Mouse (Mus musculus): Measurements from ENCODE around the gene Tnfsf9. TPM values are rescaled to one million over a fixed set of nuclear protein-coding genes. Genes with fewer than 3 reads are reported as not detected.

Gene Tnfsf9
- polyA plus RNA-seq, 1 experiment from 2014 or later: 9.9 TPM

DNA sequence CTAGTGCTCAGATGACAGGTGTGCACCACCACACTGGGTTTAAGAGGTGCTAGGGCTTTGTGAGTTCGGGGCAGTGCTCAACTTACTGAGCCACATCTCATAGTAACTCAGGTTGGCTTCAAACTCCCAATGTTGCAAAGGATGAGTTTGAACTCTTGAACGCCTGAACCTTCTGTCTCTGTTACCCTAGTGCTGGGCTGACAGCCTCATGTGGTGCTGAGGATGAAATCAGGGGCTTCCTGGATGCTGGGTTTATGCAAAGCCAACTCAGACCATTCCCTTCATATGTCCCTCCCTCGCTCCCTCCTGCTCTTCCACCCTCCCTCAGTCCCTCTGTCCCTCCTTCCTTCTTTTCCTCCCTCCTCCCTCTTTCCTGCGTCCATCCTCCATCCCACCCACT is 43.2 kb downstream of the Tnfsf9 start:
- H3K4me1 ChIP-seq (ENCODE audit: insufficient read depth, low read length): peaks cover 2% of the 10 kb centered on the region; the same call in 1 of the 2 replicates
- H3K4me2 ChIP-seq (replicated peaks; ENCODE audit: low read depth, low read length): no peak overlapping the region
- peaks cover 37% of the 10 kb centered on the region for H3K27me3 ChIP-seq (ENCODE audit: insufficient read depth, low read length)
- H3K27ac ChIP-seq (ENCODE audit: low read length): no peak overlapping the region
- WGBS: 72% methylated on average over 4 of the region's 4 CpGs
- no peak for ATAC-seq (ENCODE audit: low FRiP score, low TSS enrichment)
- no peak overlapping the region for H3K4me3 ChIP-seq (ENCODE audit: low read length)
- no peak overlapping the region for H3K9ac ChIP-seq (replicated peaks; ENCODE audit: low read length)
- no peaks in the 10 kb centered on the region for H3K9me3 ChIP-seq (ENCODE audit: low read length)
- no peaks in the 10 kb centered on the region for H3K36me3 ChIP-seq (ENCODE audit: insufficient read depth, low read length)

DNA sequence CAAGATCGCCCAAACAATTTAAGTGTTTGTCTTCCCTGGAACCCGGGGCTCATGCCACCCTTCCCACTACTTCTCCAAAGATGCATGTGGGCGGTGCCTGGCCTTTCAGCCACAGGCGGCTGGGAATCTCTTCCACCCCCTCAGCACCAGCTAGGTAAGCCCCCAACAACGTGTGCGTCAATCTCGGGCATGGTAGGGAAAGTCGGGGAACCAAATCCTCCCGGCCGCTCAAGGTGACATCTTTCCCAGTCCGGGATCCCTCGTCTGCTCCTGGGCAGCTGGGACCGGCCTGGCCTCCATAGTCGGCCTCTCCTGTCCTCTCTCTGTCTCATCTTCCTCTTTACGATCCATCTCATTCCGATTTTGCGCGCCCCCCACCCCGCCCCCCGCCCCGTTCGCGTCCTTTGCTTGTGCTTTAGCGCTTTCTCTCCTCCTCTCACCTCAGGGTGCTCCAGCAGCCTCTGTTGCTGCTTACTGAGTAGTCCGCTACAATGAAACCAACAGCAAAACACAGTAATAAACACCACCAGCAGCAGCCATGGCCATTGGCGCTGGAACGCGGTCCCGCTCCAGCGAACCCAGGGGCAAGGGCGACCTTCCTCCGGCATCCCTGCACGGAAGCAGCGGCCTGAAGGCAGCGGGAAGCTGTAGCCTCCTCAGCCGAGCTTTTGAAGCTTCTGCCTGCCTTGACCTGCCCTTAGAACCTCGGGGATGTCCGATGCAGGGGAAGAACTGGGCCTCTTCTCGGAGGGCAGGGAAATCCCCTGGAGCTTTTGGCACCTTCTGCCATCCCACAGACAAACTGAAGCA is 44.1 kb downstream of the Tnfsf9 start, which contains the start of gene Cd70:
Gene Cd70, minus strand, starts transcription at position 784 of the 810 bp plus-strand sequence.
- no peak within 1 kb of the TSS for H3K27ac ChIP-seq (ENCODE audit: low read length)
- H3K36me3 ChIP-seq (ENCODE audit: insufficient read depth, low read length): no peaks in the 10 kb centered on the region
- WGBS: 2% methylated on average over 39 of the region's 39 CpGs
- H3K4me1 ChIP-seq (ENCODE audit: insufficient read depth, low read length): peaks cover 2% of the 10 kb centered on the region; the same call in 1 of the 2 replicates
- peak; percentile 57; the same call in 1 of the 2 replicates for ATAC-seq (ENCODE audit: low FRiP score, low TSS enrichment)
- peak within 1 kb of the TSS; percentile 44 for H3K9ac ChIP-seq (replicated peaks; ENCODE audit: low read length)
- H3K9me3 ChIP-seq (ENCODE audit: low read length): no peaks in the 10 kb centered on the region
- peaks cover 37% of the 10 kb centered on the region for H3K27me3 ChIP-seq (ENCODE audit: insufficient read depth, low read length)
- H3K4me3 ChIP-seq (ENCODE audit: low read length): peak within 1 kb of the TSS; percentile 39
- H3K4me2 ChIP-seq (replicated peaks; ENCODE audit: low read depth, low read length): peak within 1 kb of the TSS; percentile 63

DNA sequence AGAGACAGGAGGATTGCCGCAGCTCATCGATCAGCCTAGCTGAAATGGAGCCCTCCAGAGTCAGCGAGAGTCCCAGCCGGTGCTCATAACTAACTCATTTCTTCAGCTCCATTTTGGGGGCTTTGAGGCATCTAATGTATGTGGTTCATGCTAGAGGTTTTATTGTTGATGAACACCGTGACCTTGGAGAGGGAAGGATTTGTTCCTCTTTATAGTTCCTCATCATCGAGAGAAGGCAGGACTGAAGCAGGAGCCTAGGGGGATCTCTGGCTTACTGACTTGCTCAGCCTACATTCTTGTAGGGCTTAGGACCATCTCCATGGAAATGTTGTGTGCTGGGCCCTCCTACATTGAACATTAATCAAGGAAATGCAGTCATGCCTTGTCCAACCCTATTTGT is 47.9 kb downstream of the Tnfsf9 start:
- H3K4me1 ChIP-seq (ENCODE audit: insufficient read depth, low read length): peaks cover 2% of the 10 kb centered on the region; the same call in 1 of the 2 replicates
- no peak overlapping the region for H3K4me2 ChIP-seq (replicated peaks; ENCODE audit: low read depth, low read length)
- no peak for ATAC-seq (ENCODE audit: low FRiP score, low TSS enrichment)
- 86% methylated on average over 6 of the region's 6 CpGs for WGBS
- H3K9ac ChIP-seq (replicated peaks; ENCODE audit: low read length): no peak overlapping the region
- H3K9me3 ChIP-seq (ENCODE audit: low read length): no peaks in the 10 kb centered on the region
- H3K36me3 ChIP-seq (ENCODE audit: insufficient read depth, low read length): no peaks in the 10 kb centered on the region
- no peak overlapping the region for H3K27ac ChIP-seq (ENCODE audit: low read length)
- peaks cover 24% of the 10 kb centered on the region for H3K27me3 ChIP-seq (ENCODE audit: insufficient read depth, low read length)
- no peak overlapping the region for H3K4me3 ChIP-seq (ENCODE audit: low read length)

DNA sequence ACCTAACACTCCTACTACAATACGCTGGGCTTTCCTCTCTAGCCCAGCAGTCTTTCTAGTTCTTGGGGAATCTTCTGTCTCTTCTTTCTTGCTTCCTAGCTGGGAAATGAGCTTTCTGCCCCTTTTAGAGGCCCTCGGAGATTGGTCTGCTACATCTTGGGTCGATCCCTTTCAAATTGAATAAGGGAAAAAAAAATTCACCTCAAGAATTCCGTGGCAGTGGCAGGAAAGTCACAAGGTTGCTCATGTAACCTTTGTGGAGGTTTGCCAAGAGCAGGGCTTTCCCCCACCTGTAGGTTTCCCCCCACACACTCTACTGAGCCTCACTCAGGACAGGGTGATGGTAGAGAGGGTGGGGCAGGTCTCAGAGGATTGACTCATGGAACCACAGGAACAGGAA is 48.7 kb downstream of the Tnfsf9 start:
- Histone ChIP-seq H3K4me2 (replicated peaks; ENCODE audit: low read depth, low read length) (no peak overlapping the region), H3K9me3 (ENCODE audit: low read length) (no peaks in the 10 kb centered on the region), H3K27me3 (ENCODE audit: insufficient read depth, low read length) (peaks cover 16% of the 10 kb centered on the region), H3K4me3 (ENCODE audit: low read length) (no peak overlapping the region), H3K4me1 (ENCODE audit: insufficient read depth, low read length) (peaks cover 2% of the 10 kb centered on the region; the same call in 1 of the 2 replicates), H3K27ac (ENCODE audit: low read length) (no peak overlapping the region), H3K36me3 (ENCODE audit: insufficient read depth, low read length) (no peaks in the 10 kb centered on the region), H3K9ac (replicated peaks; ENCODE audit: low read length) (no peak overlapping the region)
- 86% methylated on average over 4 of the region's 4 CpGs for WGBS
- no peak for ATAC-seq (ENCODE audit: low FRiP score, low TSS enrichment)

Other genes starting within 250 kb of the Tnfsf9 start
- not detected in 2 replicates for gene Acsbg2, start 230.9 kb upstream of the Tnfsf9 start, polyA plus RNA-seq (2015; fragmentation: Nextera tagmentation; extraction: Ambion mirVana)
- gene 1700061G19Rik, start 229.8 kb upstream of the Tnfsf9 start, polyA plus RNA-seq (2015; fragmentation: Nextera tagmentation; extraction: Ambion mirVana): 0.24 and 0.58 TPM in 2 replicates
- gene Mllt1, start 169.9 kb upstream of the Tnfsf9 start, polyA plus RNA-seq (2015; fragmentation: Nextera tagmentation; extraction: Ambion mirVana): 43.9 and 53.1 TPM in 2 replicates
- not detected in 2 replicates for gene Acer1, start 123.2 kb upstream of the Tnfsf9 start, polyA plus RNA-seq (2015; fragmentation: Nextera tagmentation; extraction: Ambion mirVana)
- 175 and 178 TPM in 2 replicates for gene Clpp, start 115.0 kb upstream of the Tnfsf9 start, polyA plus RNA-seq (2015; fragmentation: Nextera tagmentation; extraction: Ambion mirVana)
- 57.4 and 58.0 TPM in 2 replicates for gene Alkbh7, start 108.0 kb upstream of the Tnfsf9 start, polyA plus RNA-seq (2015; fragmentation: Nextera tagmentation; extraction: Ambion mirVana)
- gene Pspn, start 105.3 kb upstream of the Tnfsf9 start, polyA plus RNA-seq (2015; fragmentation: Nextera tagmentation; extraction: Ambion mirVana): 0.64 TPM in 1 of 2 replicates, not detected in the other
- gene Gtf2f1, start 94.0 kb upstream of the Tnfsf9 start, polyA plus RNA-seq (2015; fragmentation: Nextera tagmentation; extraction: Ambion mirVana): 71.4 and 74.0 TPM in 2 replicates
- 0.78 and 0.80 TPM in 2 replicates for gene Gm17949, start 93.9 kb upstream of the Tnfsf9 start, polyA plus RNA-seq (2015; fragmentation: Nextera tagmentation; extraction: Ambion mirVana)
- 25.6 and 27.9 TPM in 2 replicates for gene Khsrp, start 73.8 kb upstream of the Tnfsf9 start, polyA plus RNA-seq (2015; fragmentation: Nextera tagmentation; extraction: Ambion mirVana)
- not detected in 2 replicates for gene Slc25a41, start 63.7 kb upstream of the Tnfsf9 start, polyA plus RNA-seq (2015; fragmentation: Nextera tagmentation; extraction: Ambion mirVana)
- 61.8 and 69.1 TPM in 2 replicates for gene Crb3, start 46.2 kb upstream of the Tnfsf9 start, polyA plus RNA-seq (2015; fragmentation: Nextera tagmentation; extraction: Ambion mirVana)
- 11.2 and 14.0 TPM in 2 replicates for gene Slc25a23, start 45.5 kb upstream of the Tnfsf9 start, polyA plus RNA-seq (2015; fragmentation: Nextera tagmentation; extraction: Ambion mirVana)
- 5.6 and 6.8 TPM in 2 replicates for gene Dennd1c, start 26.8 kb upstream of the Tnfsf9 start, polyA plus RNA-seq (2015; fragmentation: Nextera tagmentation; extraction: Ambion mirVana)
- gene Tubb4a, start 17.5 kb upstream of the Tnfsf9 start, polyA plus RNA-seq (2015; fragmentation: Nextera tagmentation; extraction: Ambion mirVana): 25.2 and 31.8 TPM in 2 replicates
- not detected in 2 replicates for gene Cd70, start 44.5 kb downstream of the Tnfsf9 start, polyA plus RNA-seq (2015; fragmentation: Nextera tagmentation; extraction: Ambion mirVana)
- 0.09 and 0.19 TPM in 2 replicates for gene Tnfsf14, start 88.9 kb downstream of the Tnfsf9 start, polyA plus RNA-seq (2015; fragmentation: Nextera tagmentation; extraction: Ambion mirVana)
- gene C3, start 122.8 kb downstream of the Tnfsf9 start, polyA plus RNA-seq (2015; fragmentation: Nextera tagmentation; extraction: Ambion mirVana): 1.1 and 2.4 TPM in 2 replicates
- 39.0 and 42.8 TPM in 2 replicates for gene Gpr108, start 143.1 kb downstream of the Tnfsf9 start, polyA plus RNA-seq (2015; fragmentation: Nextera tagmentation; extraction: Ambion mirVana)
- gene Trip10, start 144.1 kb downstream of the Tnfsf9 start, polyA plus RNA-seq (2015; fragmentation: Nextera tagmentation; extraction: Ambion mirVana): 52.6 and 55.0 TPM in 2 replicates
- 1.4 and 2.0 TPM in 2 replicates for gene Vav1, start 173.8 kb downstream of the Tnfsf9 start, polyA plus RNA-seq (2015; fragmentation: Nextera tagmentation; extraction: Ambion mirVana)